Comparison of ENCODE assay signal across 29 mouse cellular contexts in genomic region chr12:102908191-102908590, GRCm38 (mm10). TPM values are rescaled to one million over a fixed set of nuclear protein-coding genes. Genes with fewer than 3 reads are reported as not detected.
DNase-seq lines count a peak whose midpoint lies in the region; ATAC-seq lines count a peak whose summit lies in the region.
"Had no signal": no experiment of that assay in that cellular context is flagged by ENCODE, and none has a peak within 500 bp of the region (broad histone marks: within the 10 kb centered on the region; RNA-seq: fewer than 3 reads in every experiment).

No protein-coding gene starts in this region.

- no peak overlapping the region for H3K27ac ChIP-seq in hindbrain, embryonic 16.5 days (ENCODE audit: low read depth, low read length)
- H3K27ac ChIP-seq in hindbrain, embryonic 10.5 days: no peak overlapping the region
- no peak overlapping the region for H3K27ac ChIP-seq in intestine, embryonic 16.5 days (ENCODE audit: low read length)
- H3K27ac ChIP-seq: embryonic facial prominence, embryonic 12.5 days; heart, adult 2 months; heart, embryonic 15.5 days; limb, embryonic 12.5 days; liver, embryonic 12.5 days; neural tube, embryonic 12.5 days had no signal

- no peaks in the 10 kb centered on the region for H3K4me1 ChIP-seq in hindbrain, embryonic 16.5 days (ENCODE audit: control insufficient read depth, insufficient read depth, low read depth, low read length)
- H3K4me1 ChIP-seq in hindbrain, embryonic 10.5 days (replicated peaks): no peaks in the 10 kb centered on the region
- H3K4me1 ChIP-seq in intestine, embryonic 16.5 days (ENCODE audit: control insufficient read depth, insufficient read depth, low read length): no peaks in the 10 kb centered on the region
- H3K4me1 ChIP-seq: embryonic facial prominence, embryonic 12.5 days; heart, embryonic 15.5 days; limb, embryonic 12.5 days; liver, embryonic 12.5 days; neural tube, embryonic 12.5 days had no signal

- no peak for DNase-seq in hindbrain, embryonic 10.5 days (ENCODE audit: low spot score)
- peak; percentile 93 for DNase-seq in cerebellum, adult 11-12 months
- DNase-seq in cerebellum, postnatal 14 days: peak; percentile 61 to 83
- DNase-seq in layer of hippocampus, adult 9-11 months: peak; percentile 53
- DNase-seq in gastrocnemius, postnatal 10 days: no peak
- no peak for DNase-seq in spleen, postnatal 10 days (ENCODE audit: low spot score in 2 of 2)
- DNase-seq: adrenal gland, postnatal 10 days; gastrocnemius, postnatal 25 days; heart, adult 2 months; kidney, postnatal 4 days; lung, embryonic 14.5 days; lung, postnatal 36 days; right cerebral cortex, adult 18-20 months; thymus, postnatal 14 days had no signal

- peak; percentile 56; the same call in 1 of the 2 replicates for ATAC-seq in hindbrain, embryonic 16.5 days
- ATAC-seq in intestine, embryonic 16.5 days: no peak
- ATAC-seq: forebrain, embryonic 14.5 days; inflammation-experienced regulatory T-cells, adult 6 months; liver, embryonic 12.5 days had no signal

- no peak overlapping the region for H3K4me2 ChIP-seq in hindbrain, embryonic 16.5 days (ENCODE audit: low read length)
- H3K4me2 ChIP-seq in intestine, embryonic 16.5 days (ENCODE audit: low read depth, low read length): no peak overlapping the region
- H3K4me2 ChIP-seq: embryonic facial prominence, embryonic 12.5 days; heart, embryonic 15.5 days; limb, embryonic 12.5 days; liver, embryonic 12.5 days; lung, embryonic 14.5 days; neural tube, embryonic 12.5 days had no signal

- WGBS in hindbrain, embryonic 16.5 days: 37% methylated on average over 3 of the region's 3 CpGs
- 51% methylated on average over 3 of the region's 3 CpGs for WGBS in hindbrain, embryonic 10.5 days
- 44% methylated on average over 3 of the region's 3 CpGs for WGBS in intestine, embryonic 16.5 days

- no peaks in the 10 kb centered on the region for H3K36me3 ChIP-seq in hindbrain, embryonic 16.5 days (ENCODE audit: control insufficient read depth, insufficient read depth, low read length)
- no peaks in the 10 kb centered on the region for H3K36me3 ChIP-seq in hindbrain, embryonic 10.5 days
- H3K36me3 ChIP-seq in intestine, embryonic 16.5 days (ENCODE audit: control insufficient read depth, insufficient read depth, low read length): no peaks in the 10 kb centered on the region
- H3K36me3 ChIP-seq: embryonic facial prominence, embryonic 12.5 days; heart, embryonic 15.5 days; limb, embryonic 12.5 days; liver, embryonic 12.5 days; neural tube, embryonic 12.5 days had no signal

- no peak overlapping the region for H3K4me3 ChIP-seq in hindbrain, embryonic 16.5 days (ENCODE audit: low read length)
- no peak overlapping the region for H3K4me3 ChIP-seq in hindbrain, embryonic 10.5 days
- H3K4me3 ChIP-seq in intestine, embryonic 16.5 days (ENCODE audit: low read length): no peak overlapping the region
- H3K4me3 ChIP-seq: embryonic facial prominence, embryonic 12.5 days; erythroblast, embryonic 14.5 days; heart, adult 2 months; heart, embryonic 15.5 days; limb, embryonic 12.5 days; liver, embryonic 12.5 days; neural tube, embryonic 12.5 days had no signal

- H3K9ac ChIP-seq in hindbrain, embryonic 16.5 days (ENCODE audit: low read depth, low read length): no peak overlapping the region
- no peak overlapping the region for H3K9ac ChIP-seq in intestine, embryonic 16.5 days (ENCODE audit: low read depth, low read length)
- H3K9ac ChIP-seq: embryonic facial prominence, embryonic 12.5 days; heart, embryonic 15.5 days; limb, embryonic 12.5 days; liver, embryonic 12.5 days; lung, embryonic 14.5 days; neural tube, embryonic 12.5 days had no signal

- H3K9me3 ChIP-seq in hindbrain, embryonic 16.5 days (ENCODE audit: control insufficient read depth, low read length): no peaks in the 10 kb centered on the region
- no peaks in the 10 kb centered on the region for H3K9me3 ChIP-seq in hindbrain, embryonic 10.5 days
- no peaks in the 10 kb centered on the region for H3K9me3 ChIP-seq in intestine, embryonic 16.5 days (ENCODE audit: control insufficient read depth, low read length)
- H3K9me3 ChIP-seq: embryonic facial prominence, embryonic 12.5 days; heart, embryonic 15.5 days; limb, embryonic 12.5 days; liver, embryonic 12.5 days; neural tube, embryonic 12.5 days had no signal

- H3K27me3 ChIP-seq in hindbrain, embryonic 16.5 days (replicated peaks; ENCODE audit: control insufficient read depth, insufficient read depth, low read length): no peaks in the 10 kb centered on the region
- H3K27me3 ChIP-seq in hindbrain, embryonic 10.5 days (ENCODE audit: insufficient read depth, poor library complexity, severe bottlenecking): no peaks in the 10 kb centered on the region
- H3K27me3 ChIP-seq in intestine, embryonic 16.5 days (replicated peaks; ENCODE audit: control insufficient read depth, insufficient read depth, low read length): no peaks in the 10 kb centered on the region
- H3K27me3 ChIP-seq: embryonic facial prominence, embryonic 12.5 days; heart, embryonic 15.5 days; liver, embryonic 12.5 days; neural tube, embryonic 12.5 days had no signal

RNA-seq across cellular contexts. Expression of gene Cox8c, which starts 9.1 kb away (rescaled TPM):
- not detected in 2 replicates for polyA plus RNA-seq in hindbrain, embryonic 16.5 days (2015; fragmentation: Nextera tagmentation; extraction: Ambion mirVana)
- polyA plus RNA-seq in hindbrain, embryonic 10.5 days (2016; fragmentation: Nextera tagmentation; extraction: Ambion mirVana): not detected in 2 replicates
- not detected for total RNA-seq in gastrocnemius, postnatal 10 days (2021)
- not detected in 2 replicates for polyA plus RNA-seq in intestine, embryonic 16.5 days (2015; fragmentation: Nextera tagmentation; extraction: Ambion mirVana)
- total RNA-seq: adrenal gland, postnatal 10 days; gastrocnemius, postnatal 25 days; heart, adult 2 months; hematopoietic stem cell, adult 5-6 weeks; left cerebral cortex, adult 8-10 months had no signal
- polyA plus RNA-seq: cortical plate, adult 2 months; embryonic facial prominence, embryonic 12.5 days; erythroblast, embryonic 14.5 days; forebrain, embryonic 14.5 days; heart, adult 2 months; heart, embryonic 15.5 days; inflammation-experienced regulatory T-cells, adult 6 months; kidney, embryonic 14.5 days; limb, embryonic 12.5 days; liver, embryonic 12.5 days; lung, embryonic 14.5 days; neural tube, embryonic 12.5 days; small intestine, adult 2 months had no signal

RNA-seq across cellular contexts. Expression of gene Btbd7, which starts 29.9 kb away (rescaled TPM):
- polyA plus RNA-seq in hindbrain, embryonic 16.5 days (2015; fragmentation: Nextera tagmentation; extraction: Ambion mirVana): 9.8 and 10.3 TPM in 2 replicates
- polyA plus RNA-seq in hindbrain, embryonic 10.5 days (2016; fragmentation: Nextera tagmentation; extraction: Ambion mirVana): 15.9 TPM in 2 replicates
- 10 to 100 TPM; 18.6 to 25.3 TPM for total RNA-seq in gastrocnemius, postnatal 10 days (2021)
- polyA plus RNA-seq in intestine, embryonic 16.5 days (2015; fragmentation: Nextera tagmentation; extraction: Ambion mirVana): 9.5 and 10.0 TPM in 2 replicates

RNA-seq across cellular contexts. Expression of gene Unc79, which starts 40.5 kb away (rescaled TPM):
- polyA plus RNA-seq in hindbrain, embryonic 16.5 days (2015; fragmentation: Nextera tagmentation; extraction: Ambion mirVana): 5.9 and 6.2 TPM in 2 replicates
- 1.0 and 1.6 TPM in 2 replicates for polyA plus RNA-seq in hindbrain, embryonic 10.5 days (2016; fragmentation: Nextera tagmentation; extraction: Ambion mirVana)
- total RNA-seq in gastrocnemius, postnatal 10 days (2021): under 1 TPM; 0.12 to 0.16 TPM
- polyA plus RNA-seq in intestine, embryonic 16.5 days (2015; fragmentation: Nextera tagmentation; extraction: Ambion mirVana): 0.27 and 0.54 TPM in 2 replicates
- polyA plus RNA-seq: erythroblast, embryonic 14.5 days had no signal

Comparison
In these comparisons a context has a peak if more than half of its experiments do, and no peak if none do; other contexts are left out.
1. DNase-seq: peak in cerebellum, adult 11-12 months (single experiment), cerebellum, postnatal 14 days (2 of 2) and layer of hippocampus, adult 9-11 months (single experiment); none in hindbrain, embryonic 10.5 days (single experiment), gastrocnemius, postnatal 10 days (single experiment) and spleen, postnatal 10 days (0 of 2).